Mouse (Mus musculus) cerebellum, adult (tissue): Measurements from ENCODE around the gene Xpnpep1.
A peak's percentile ranks its signal among the peaks of the same experiment; 100 is the strongest.

Experiments used
- ATAC-seq: cut with Nextera tagmentation; 2 replicates; pipeline ENCODE4 v1.9.2; 2017; ENCODE audit warnings: mild to moderate bottlenecking, moderate library complexity, mixed read lengths; ENCODE audit not compliant: insufficient number of reproducible peaks, low FRiP score, low TSS enrichment

Gene Xpnpep1

GRCm38 (mm10) chr19:53040164-53041132, at the start of gene Xpnpep1:
Gene Xpnpep1 (minus strand): TSS chr19:53040214.
- ATAC-seq: no peak

GRCm38 (mm10) chr19:53087268-53088143, 47.5 kb upstream of the Xpnpep1 start:
- ATAC-seq: no peak

GRCm38 (mm10) chr19:53086861-53087260, 46.8 kb upstream of the Xpnpep1 start:
- ATAC-seq: no peak

GRCm38 (mm10) chr19:53084735-53085134, 44.7 kb upstream of the Xpnpep1 start:
- peak; percentile 65; the same call in 1 of the 2 replicates for ATAC-seq

- no peak for ATAC-seq
Measured at GRCm38 (mm10) chr19:53082862-53083261, 42.8 kb upstream of the Xpnpep1 start.

- ATAC-seq: no peak
Measured at GRCm38 (mm10) chr19:53081339-53081738, 41.3 kb upstream of the Xpnpep1 start.

- no peak for ATAC-seq
Measured at GRCm38 (mm10) chr19:53080921-53081320, 40.9 kb upstream of the Xpnpep1 start.

- ATAC-seq: no peak
Measured at GRCm38 (mm10) chr19:53080487-53080886, 40.5 kb upstream of the Xpnpep1 start.

GRCm38 (mm10) chr19:53080026-53080425, 40.0 kb upstream of the Xpnpep1 start:
- no peak for ATAC-seq

- no peak for ATAC-seq
Measured at GRCm38 (mm10) chr19:53078271-53079085, 38.5 kb upstream of the Xpnpep1 start.

- ATAC-seq: no peak
Measured at GRCm38 (mm10) chr19:53077278-53077677, 37.3 kb upstream of the Xpnpep1 start.

GRCm38 (mm10) chr19:53076238-53076981, 36.4 kb upstream of the Xpnpep1 start:
- peak; percentile 93 for ATAC-seq

GRCm38 (mm10) chr19:53075896-53076237, 35.9 kb upstream of the Xpnpep1 start:
- peak; percentile 42 for ATAC-seq

- no peak for ATAC-seq
Measured at GRCm38 (mm10) chr19:53074899-53075722, 35.1 kb upstream of the Xpnpep1 start.

- no peak for ATAC-seq
Measured at GRCm38 (mm10) chr19:53073521-53073920, 33.5 kb upstream of the Xpnpep1 start.

- ATAC-seq: no peak
Measured at GRCm38 (mm10) chr19:53072406-53072805, 32.4 kb upstream of the Xpnpep1 start.

GRCm38 (mm10) chr19:53071651-53072050, 31.6 kb upstream of the Xpnpep1 start:
- ATAC-seq: no peak

GRCm38 (mm10) chr19:53070870-53071269, 30.9 kb upstream of the Xpnpep1 start:
- ATAC-seq: no peak

- ATAC-seq: no peak
Measured at GRCm38 (mm10) chr19:53069451-53069850, 29.4 kb upstream of the Xpnpep1 start.
